8 mouse cellular contexts compared by ENCODE assay signal in the genomic region with DNA sequence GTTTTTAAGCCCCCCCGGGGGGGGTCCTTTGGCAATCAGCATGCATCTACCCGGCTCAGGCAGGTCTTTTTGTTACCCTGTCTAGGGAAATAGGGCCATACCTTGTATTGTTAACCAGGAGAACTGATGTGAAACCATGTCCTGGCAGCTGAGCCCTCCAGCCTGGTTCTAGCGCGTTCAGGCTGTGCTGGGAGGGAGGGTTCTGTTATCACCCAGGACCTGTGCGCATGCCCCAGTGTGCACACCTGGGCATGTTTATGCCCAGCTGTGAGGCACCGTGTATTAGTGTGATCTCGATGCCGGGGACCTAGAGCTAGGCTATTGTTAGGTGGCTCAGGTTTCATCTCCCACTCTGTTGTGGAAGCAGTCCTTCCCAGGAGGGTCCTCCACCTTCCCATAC. TPM values are rescaled to one million over a fixed set of nuclear protein-coding genes. Genes with fewer than 3 reads are reported as not detected.
DNase-seq lines count a peak whose midpoint lies in the region; ATAC-seq and TF ChIP-seq lines count a peak whose summit lies in the region.

No protein-coding gene starts in this region.

- WGBS in heart, postnatal 0 days = 23% methylated on average over 8 of the region's 8 CpGs
- WGBS in liver, postnatal 0 days (ENCODE audit: insufficient replicate concordance) = 10% methylated on average over 8 of the region's 8 CpGs

- peaks cover 61% of the 10 kb centered on the region for H3K4me1 ChIP-seq in heart, postnatal 0 days (ENCODE audit: control insufficient read depth, insufficient read depth)
- peaks cover 67% of the 10 kb centered on the region for H3K4me1 ChIP-seq in liver, postnatal 0 days (ENCODE audit: insufficient read depth)

- peak overlapping the region; percentile 85 for H3K4me3 ChIP-seq in gastrocnemius, adult 2 months
- peak overlapping the region; percentile 59 for H3K4me3 ChIP-seq in heart, postnatal 0 days (ENCODE audit: low read depth, low read length)
- peak overlapping the region; percentile 64 for H3K4me3 ChIP-seq in liver, postnatal 0 days (ENCODE audit: low read depth, low read length)

- DNase-seq in gastrocnemius, adult 2 months = no peak
- DNase-seq in gastrocnemius, adult 8-10 months (ENCODE audit: low spot score in 2 of 2) = no peak
- DNase-seq in CD4-positive helper T cell, adult 2 months (ENCODE audit: low read depth, low spot score) = peak; percentile 46
- no peak for DNase-seq in heart, postnatal 0 days (ENCODE audit: low spot score)
- DNase-seq in liver, postnatal 0 days = peak; percentile 18
- DNase-seq in urinary bladder, postnatal 4 days (ENCODE audit: low spot score in 2 of 2) = no peak
- no peak for DNase-seq in testis, postnatal 14 days (ENCODE audit: low spot score)
- no peak for DNase-seq in spleen, postnatal 4 days (ENCODE audit: low spot score in 2 of 2)

- H3K9ac ChIP-seq in heart, postnatal 0 days (replicated peaks; ENCODE audit: low read depth, low read length) = peak overlapping the region; percentile 64
- peak overlapping the region; percentile 71 for H3K9ac ChIP-seq in liver, postnatal 0 days (replicated peaks)

- no peak for TF ChIP-seq EP300 in heart, postnatal 0 days (IDR thresholded peaks at IDR 0.05; ENCODE audit: low read depth)
- no peak for TF ChIP-seq EP300 in liver, postnatal 0 days (IDR thresholded peaks at IDR 0.05; ENCODE audit: low read depth)

- peak overlapping the region; percentile 89 for H3K27ac ChIP-seq in gastrocnemius, adult 2 months
- H3K27ac ChIP-seq in heart, postnatal 0 days (ENCODE audit: low read depth) = peak overlapping the region; percentile 81
- peak overlapping the region; percentile 24; the same call in 1 of the 2 replicates for H3K27ac ChIP-seq in liver, postnatal 0 days (ENCODE audit: low read depth)

- TF ChIP-seq CTCF in gastrocnemius, adult 2 months (IDR thresholded peaks at IDR 0.05) = no peak
- TF ChIP-seq CTCF in heart, postnatal 0 days (IDR thresholded peaks at IDR 0.05; ENCODE audit: low read depth) = no peak
- no peak for TF ChIP-seq CTCF in liver, postnatal 0 days (IDR thresholded peaks at IDR 0.05; ENCODE audit: low read depth)

- H3K36me3 ChIP-seq in heart, postnatal 0 days (replicated peaks; ENCODE audit: control insufficient read depth, insufficient read depth, low read length) = peaks cover 11% of the 10 kb centered on the region; the same call in 1 of the 2 replicates
- H3K36me3 ChIP-seq in liver, postnatal 0 days (replicated peaks; ENCODE audit: insufficient read depth, low read length) = no peaks in the 10 kb centered on the region; the same call in 1 of the 2 replicates

- ATAC-seq in heart, postnatal 0 days (ENCODE audit: insufficient read depth, low read depth) = no peak
- ATAC-seq in liver, postnatal 0 days = no peak

- no peaks in the 10 kb centered on the region for H3K9me3 ChIP-seq in heart, postnatal 0 days (replicated peaks; ENCODE audit: control insufficient read depth, low read length)
- H3K9me3 ChIP-seq in liver, postnatal 0 days (ENCODE audit: low read length) = no peaks in the 10 kb centered on the region

- H3K4me2 ChIP-seq in heart, postnatal 0 days (ENCODE audit: low read depth, low read length) = peak overlapping the region; percentile 84
- H3K4me2 ChIP-seq in liver, postnatal 0 days (ENCODE audit: low read depth, low read length) = peak overlapping the region; percentile 99

- intact Hi-C loops in gastrocnemius, adult 2 months (cut with DNase I) = loop anchor here (2.0 kb wide), 1 partner anchor 25 kb away; no protein-coding TSS in a partner anchor

- H3K27me3 ChIP-seq in heart, postnatal 0 days (ENCODE audit: control insufficient read depth, insufficient read depth, low read length) = no peaks in the 10 kb centered on the region
- peaks cover 34% of the 10 kb centered on the region for H3K27me3 ChIP-seq in liver, postnatal 0 days (ENCODE audit: insufficient read depth, low read length)

RNA-seq across cellular contexts. Expression of gene Gjd3, which starts 21.1 kb away (rescaled TPM):
- total RNA-seq in gastrocnemius, adult 2 months (2021) = not detected
- not detected for total RNA-seq in gastrocnemius, adult 8-10 months (2022)
- total RNA-seq in heart, postnatal 0 days (2014; rRNA removed; ENCODE audit: low replicate concordance) = 4.2 and 14.7 TPM in 2 replicates
- 5.8 and 6.3 TPM in 2 replicates for polyA plus RNA-seq in heart, postnatal 0 days (2015; fragmentation: Nextera tagmentation; extraction: Ambion mirVana)
- polyA plus RNA-seq in liver, postnatal 0 days (2015; fragmentation: Nextera tagmentation; extraction: Ambion mirVana) = not detected in 2 replicates

RNA-seq across cellular contexts. Expression of gene Rara, which starts 34.1 kb away (rescaled TPM):
- total RNA-seq in gastrocnemius, adult 2 months (2021) = 10 to 100 TPM; 10.2 to 12.4 TPM
- total RNA-seq in gastrocnemius, adult 8-10 months (2022) = 10 to 100 TPM in 2 of 4 experiments, 1 to 10 TPM in 2; 8.3 to 11.7 (median 9.5) TPM
- total RNA-seq in heart, postnatal 0 days (2014; rRNA removed; ENCODE audit: low replicate concordance) = 24.0 and 36.2 TPM in 2 replicates
- 14.7 and 15.8 TPM in 2 replicates for polyA plus RNA-seq in heart, postnatal 0 days (2015; fragmentation: Nextera tagmentation; extraction: Ambion mirVana)
- 5.4 and 5.6 TPM in 2 replicates for polyA plus RNA-seq in liver, postnatal 0 days (2015; fragmentation: Nextera tagmentation; extraction: Ambion mirVana)

RNA-seq across cellular contexts. Expression of gene Cdc6, which starts 54.2 kb away (rescaled TPM):
- under 1 TPM in 1 of 2 experiments, not detected in 1; 0.11 TPM for total RNA-seq in gastrocnemius, adult 2 months (2021)
- total RNA-seq in gastrocnemius, adult 8-10 months (2022) = under 1 TPM in 2 of 4 experiments, not detected in 2; 0.07 to 0.13 TPM
- 1.4 and 2.2 TPM in 2 replicates for total RNA-seq in heart, postnatal 0 days (2014; rRNA removed; ENCODE audit: low replicate concordance)
- polyA plus RNA-seq in heart, postnatal 0 days (2015; fragmentation: Nextera tagmentation; extraction: Ambion mirVana) = 4.2 and 4.5 TPM in 2 replicates
- polyA plus RNA-seq in liver, postnatal 0 days (2015; fragmentation: Nextera tagmentation; extraction: Ambion mirVana) = 19.1 and 22.3 TPM in 2 replicates

Comparison
In these comparisons a context has a peak if more than half of its experiments do, and no peak if none do; other contexts are left out.
1. DNase-seq: peak in CD4-positive helper T cell, adult 2 months (single experiment) and liver, postnatal 0 days (single experiment); none in gastrocnemius, adult 2 months (single experiment), gastrocnemius, adult 8-10 months (0 of 2), heart, postnatal 0 days (single experiment), urinary bladder, postnatal 4 days (0 of 2), testis, postnatal 14 days (single experiment) and spleen, postnatal 4 days (0 of 2).
2. H3K27ac ChIP-seq: peak in every context shown above with its lines; median percentile 89 in gastrocnemius, adult 2 months; 81 in heart, postnatal 0 days; 24 in liver, postnatal 0 days.
3. Peak in every context shown above with its lines, with median percentiles within 50 percentile points of each other: H3K4me3 ChIP-seq.